Mouse (Mus musculus): Measurements from ENCODE around the gene AI481877.

DNA sequence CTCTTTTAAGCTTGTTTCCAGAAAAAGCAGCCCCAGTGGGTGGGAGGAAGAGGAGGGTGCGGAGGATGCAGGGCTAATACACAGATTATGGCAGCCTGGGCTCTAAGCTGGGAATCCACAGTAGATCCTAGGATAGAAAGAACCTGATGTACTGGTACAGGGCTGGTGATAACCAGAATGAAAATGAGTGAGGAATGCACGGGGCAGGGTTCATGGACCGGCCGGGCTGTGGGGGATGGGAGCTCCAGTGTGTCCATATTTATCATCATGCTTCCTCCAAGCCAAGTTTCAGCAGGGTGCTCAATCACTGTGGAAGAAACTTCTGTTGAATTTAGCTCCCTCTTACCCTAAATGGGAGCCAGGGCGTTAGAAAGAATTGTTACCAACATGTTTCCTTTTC lies 141.7 kb downstream of the AI481877 start:
- TF ChIP-seq CTCF (conservative IDR thresholded peaks at IDR 0.05; ENCODE audit: low read length) (no peak), POU5F1 (IDR thresholded peaks at IDR 0.05; ENCODE audit: borderline replicate concordance, low read length) (no peak), NANOG (IDR thresholded peaks at IDR 0.05; ENCODE audit: borderline replicate concordance, low read length) (no peak)
